Mouse (Mus musculus) left cerebral cortex, postnatal 4 days (tissue): ENCODE measurements at regions not wholly inside any gene's neighbourhood (a gene's known extent, or its start where the extent isn't known, plus 50 kb on each side); places are given as distances from the start of the nearest gene placed in this dataset.
"Not testable (repeated sequence)": the region's sequence is repeated elsewhere in the genome, so short reads cannot be mapped to it uniquely, and the experiment has no call there.

Experiments
- DNase-seq: peaks from one replicate; pipeline ENCODE4 v3.0.0-alpha.2; 2022
- intact Hi-C: fragments of 180-260 bp; cut with DNase I; formaldehyde crosslinking; loops from one replicate; pipeline ENCODE4 v1.15.1; 2025

DNA sequence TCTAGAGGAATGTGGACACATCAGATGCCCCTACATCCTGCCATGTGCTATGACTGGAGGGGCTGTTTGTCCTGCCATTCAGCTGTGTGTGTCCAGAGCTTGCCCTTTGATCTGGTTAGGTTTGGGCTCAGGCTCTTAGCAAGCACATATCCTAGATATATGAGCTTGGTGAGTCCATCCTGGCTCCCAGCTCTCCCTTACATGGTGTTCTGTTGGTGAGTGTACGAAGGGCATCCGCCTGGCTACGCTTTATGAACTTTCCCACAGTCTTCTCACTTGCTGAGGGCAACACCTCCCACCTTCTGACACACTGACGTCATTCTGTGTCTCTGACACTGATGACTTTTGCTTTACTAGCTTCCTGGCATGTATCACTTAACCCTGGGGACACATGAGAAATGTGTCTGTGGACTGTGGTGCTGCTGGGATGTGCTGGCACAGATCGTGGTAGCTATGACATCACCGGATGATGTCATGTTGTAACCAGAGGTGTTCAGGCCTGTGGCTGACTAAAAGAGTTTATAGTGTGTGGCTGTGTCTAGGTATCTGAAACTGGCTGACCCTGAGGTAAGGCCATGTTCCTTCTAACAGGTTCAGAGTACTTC is 149.4 kb downstream of the Kif26a start:
- intact Hi-C loops = no loop called here

DNA sequence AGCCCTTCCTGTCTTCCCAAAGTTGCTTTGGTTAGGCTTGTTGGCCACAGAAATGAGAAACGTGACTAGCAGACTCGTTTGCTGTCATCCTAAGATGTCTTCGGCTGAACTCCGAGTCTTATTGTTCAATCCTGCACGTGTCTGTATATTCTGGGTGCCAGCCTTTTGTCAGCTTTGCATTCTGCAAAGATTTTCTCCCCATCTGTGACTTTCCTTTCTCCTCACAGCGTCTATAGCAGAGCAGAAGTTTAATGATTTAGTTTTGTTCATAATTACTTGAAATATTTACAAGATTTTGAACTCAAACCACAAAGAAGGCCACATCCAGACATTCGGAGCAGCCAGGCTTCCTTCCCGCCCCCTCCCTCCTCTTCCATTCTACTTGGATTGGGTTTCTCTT is 152.5 kb downstream of the Kif26a start:
- intact Hi-C loops = no loop called here
- no peak for DNase-seq

More for the DNA sequence above, 149.4 kb downstream of the Kif26a start:
- no peak for DNase-seq

DNA sequence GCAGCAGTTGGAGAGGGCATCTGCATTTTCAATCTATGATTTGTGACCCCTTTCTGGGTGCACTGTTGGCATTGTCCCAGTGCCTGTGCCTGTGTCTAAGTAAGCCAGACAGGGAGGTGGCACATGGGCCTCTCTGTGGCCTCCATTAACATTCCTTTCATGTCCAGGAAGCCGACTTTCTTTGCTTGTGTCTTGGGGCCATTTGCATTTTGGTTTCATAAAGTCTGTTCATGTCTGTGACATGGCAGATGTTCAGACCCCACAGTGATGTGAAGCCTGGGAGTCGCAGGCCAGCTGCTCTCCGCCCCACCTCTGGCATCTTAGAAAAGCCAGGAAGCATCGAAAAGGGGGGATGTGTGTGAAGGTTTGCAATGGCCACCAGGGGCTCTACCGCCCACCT is 153.1 kb downstream of the Kif26a start:
- peak; percentile 48 for DNase-seq
- intact Hi-C loops = no loop called here

DNA sequence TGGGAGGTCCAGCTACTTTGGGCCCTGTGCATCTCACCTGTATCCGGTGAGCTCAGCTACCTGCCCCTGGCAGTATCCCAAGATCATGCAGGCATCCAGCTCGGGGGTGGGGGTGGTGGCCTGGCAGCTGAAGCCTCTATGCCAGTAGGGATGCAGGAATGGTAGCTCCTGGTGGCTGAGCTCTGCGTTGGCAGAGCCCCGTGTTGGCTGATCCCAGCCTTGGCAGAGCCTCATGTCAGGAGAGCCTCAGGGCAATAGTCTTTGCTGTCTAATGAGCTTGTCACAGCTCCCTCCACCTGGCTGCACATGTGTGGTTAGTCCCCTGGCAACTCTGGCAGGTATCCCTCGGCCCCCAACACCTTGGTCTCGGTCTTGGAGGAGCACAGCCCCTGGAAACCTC is 153.6 kb downstream of the Kif26a start:
- DNase-seq = peak; percentile 37
- intact Hi-C loops = no loop called here

DNA sequence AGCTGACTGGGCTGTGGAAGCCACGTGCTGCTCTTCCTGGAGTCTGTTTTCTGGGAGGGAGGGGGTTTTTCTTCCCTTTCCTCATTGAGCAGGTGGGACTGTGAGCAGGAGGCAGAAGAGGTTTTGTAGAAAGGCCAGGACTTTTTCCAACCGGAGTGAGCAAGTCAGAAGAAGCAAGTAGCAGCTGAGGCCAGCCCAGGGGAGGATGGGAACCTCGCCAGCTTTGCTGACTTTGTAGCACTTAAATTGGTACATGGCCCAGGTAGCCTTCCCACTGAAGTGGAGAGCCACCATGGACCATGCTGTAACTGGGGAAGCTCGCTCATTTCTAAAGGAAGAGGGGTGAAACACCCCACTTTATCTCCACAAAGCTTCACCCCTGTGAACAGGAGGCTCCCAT is 154.1 kb downstream of the Kif26a start:
- intact Hi-C loops = no loop called here
- DNase-seq = no peak

DNA sequence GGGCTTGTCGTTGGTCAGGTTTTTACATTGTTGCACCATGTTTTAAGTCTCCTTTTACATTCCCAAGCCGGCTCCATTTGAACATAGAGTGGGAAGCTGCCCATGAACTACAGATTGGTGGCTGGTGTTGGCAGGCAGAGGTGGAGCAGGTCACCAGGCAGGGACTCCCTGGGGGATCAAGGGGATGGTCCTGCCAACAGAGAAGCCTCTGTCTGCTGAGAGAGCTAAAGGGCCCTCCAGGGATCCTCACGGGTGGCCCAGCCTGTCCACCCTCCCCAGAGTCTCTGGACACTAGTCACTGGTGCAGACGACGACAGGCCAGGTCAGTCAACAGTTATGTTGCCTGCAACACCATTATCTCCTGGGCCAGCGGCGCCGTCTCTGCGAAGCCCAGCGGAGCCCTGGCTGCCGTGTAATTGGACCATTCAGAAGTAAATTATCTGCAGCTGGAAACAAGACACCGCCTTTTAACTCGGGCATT is 155.4 kb downstream of the Kif26a start:
- intact Hi-C loops = no loop called here

DNA sequence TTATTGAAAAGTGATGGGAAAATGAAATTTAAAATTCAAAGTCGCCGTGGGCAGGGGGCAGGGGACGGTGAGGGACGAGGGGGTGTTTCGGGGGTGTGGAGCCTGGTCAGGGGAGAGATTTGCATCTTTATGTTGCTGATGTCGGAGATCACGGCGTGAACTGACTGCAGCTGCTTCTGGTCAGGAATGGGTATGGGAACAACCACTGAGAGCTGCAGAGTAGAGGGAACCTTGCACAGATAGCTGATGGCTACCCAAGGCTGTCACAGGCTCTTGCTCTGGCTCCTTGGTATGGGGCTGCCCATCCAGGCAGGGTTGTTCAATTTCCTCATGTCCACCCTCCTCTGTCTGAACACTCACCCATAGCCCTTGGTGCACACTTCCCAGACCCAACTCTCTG is 155.9 kb downstream of the Kif26a start:
- no peak for DNase-seq
- intact Hi-C loops = no loop called here

More for the DNA sequence above, 155.4 kb downstream of the Kif26a start:
- no peak for DNase-seq

DNA sequence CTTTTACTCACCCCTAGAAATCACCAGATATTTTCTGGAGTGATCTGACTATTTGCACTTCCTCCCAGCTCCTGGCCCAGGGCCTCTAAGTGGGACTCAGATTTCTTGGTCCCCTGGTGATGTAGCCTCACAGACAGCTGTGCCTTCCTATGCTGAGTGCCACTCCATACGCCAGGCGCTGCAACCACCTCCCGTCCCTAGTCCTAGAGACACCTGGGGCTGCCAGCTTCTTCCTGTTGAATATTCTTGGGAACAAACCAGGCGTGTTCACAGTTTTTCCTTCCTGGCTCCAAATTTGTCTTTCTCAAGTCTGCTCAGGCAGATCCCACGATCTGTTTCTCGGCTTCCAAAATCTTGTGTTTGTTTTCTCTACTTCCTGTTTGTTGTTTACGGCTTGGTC is 160.2 kb downstream of the Kif26a start:
- no peak for DNase-seq

DNA sequence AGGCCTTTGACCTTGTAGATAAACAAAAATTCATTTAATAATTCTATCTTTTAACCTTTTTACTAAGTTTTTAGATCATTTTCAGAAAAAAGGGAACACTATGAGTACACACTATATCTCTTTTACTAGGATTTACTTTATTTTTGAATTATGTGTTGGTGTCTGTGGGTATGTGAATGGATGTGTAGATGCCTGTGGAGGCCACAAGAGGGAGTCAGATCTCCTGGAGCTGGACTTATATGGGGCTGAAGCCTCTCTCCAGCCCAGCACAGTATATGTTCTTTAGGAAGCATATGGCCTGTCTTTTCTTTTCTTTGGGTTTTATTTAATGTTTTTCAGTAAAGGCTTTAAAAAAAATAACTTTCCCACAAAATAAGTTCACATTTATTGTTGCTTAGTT is 162.0 kb downstream of the Kif26a start:
- intact Hi-C loops = no loop called here
- DNase-seq = no peak

More for the DNA sequence above, 160.2 kb downstream of the Kif26a start:
- intact Hi-C loops = no loop called here

DNA sequence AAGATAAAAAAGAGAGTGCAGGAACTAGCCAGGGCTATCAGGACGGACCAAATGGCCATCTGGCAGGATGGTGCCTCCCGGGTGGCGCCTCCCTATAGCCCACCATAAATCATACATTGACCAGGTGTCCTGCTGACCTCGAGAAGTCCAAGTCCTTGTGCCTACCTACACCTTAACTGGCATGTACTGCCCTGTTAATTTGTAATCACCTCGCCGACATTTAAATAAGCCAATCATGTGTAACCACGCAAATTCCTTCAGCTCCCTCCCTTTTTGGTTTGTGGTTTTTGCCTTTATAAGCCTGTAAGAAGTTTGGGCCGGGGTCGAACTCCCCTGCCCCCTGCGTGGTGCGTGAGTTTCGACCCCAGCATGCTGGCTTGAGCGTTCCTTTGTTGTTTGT is 163.1 kb downstream of the Kif26a start:
- DNase-seq, intact Hi-C loops: not testable (repeated sequence)

DNA sequence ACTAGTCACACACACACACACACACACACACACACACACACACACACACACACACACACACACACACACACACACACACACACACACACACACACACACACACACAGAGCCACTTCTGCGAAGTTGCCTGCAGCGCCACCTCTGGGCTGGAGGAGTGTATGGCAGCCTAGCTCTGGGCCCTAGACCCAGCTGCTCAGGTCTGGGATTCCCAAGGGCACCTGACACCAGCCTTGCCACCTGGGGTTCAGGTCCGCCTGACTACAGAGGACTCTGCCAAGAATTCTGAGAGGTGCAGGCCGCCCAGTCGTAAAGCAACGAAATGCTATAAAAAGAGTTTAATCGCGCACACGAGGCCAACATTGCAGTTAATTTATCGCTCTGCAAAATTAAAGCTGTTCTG is 163.8 kb downstream of the Kif26a start:
- intact Hi-C loops = no loop called here
- no peak for DNase-seq

DNA sequence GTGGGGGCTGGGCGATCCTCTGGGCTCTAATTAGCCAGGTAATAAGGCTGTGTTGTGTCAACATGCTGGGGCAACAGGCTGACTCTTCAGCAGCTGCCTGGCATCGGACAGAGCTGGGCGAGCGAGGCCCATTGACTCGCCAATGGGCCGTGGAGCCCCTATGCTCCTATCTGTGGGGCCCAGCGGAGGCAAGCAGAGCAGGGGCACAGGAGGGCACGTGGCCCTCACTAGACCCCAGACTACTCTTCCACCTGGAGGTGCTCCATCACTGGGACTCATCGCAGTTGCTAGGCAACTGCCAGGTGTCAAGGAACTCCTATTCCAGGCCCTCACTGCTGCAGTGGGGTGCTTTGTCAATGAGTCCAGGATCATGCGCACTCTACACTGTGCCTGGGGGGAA is 164.7 kb downstream of the Kif26a start:
- DNase-seq = no peak
- intact Hi-C loops = no loop called here

DNA sequence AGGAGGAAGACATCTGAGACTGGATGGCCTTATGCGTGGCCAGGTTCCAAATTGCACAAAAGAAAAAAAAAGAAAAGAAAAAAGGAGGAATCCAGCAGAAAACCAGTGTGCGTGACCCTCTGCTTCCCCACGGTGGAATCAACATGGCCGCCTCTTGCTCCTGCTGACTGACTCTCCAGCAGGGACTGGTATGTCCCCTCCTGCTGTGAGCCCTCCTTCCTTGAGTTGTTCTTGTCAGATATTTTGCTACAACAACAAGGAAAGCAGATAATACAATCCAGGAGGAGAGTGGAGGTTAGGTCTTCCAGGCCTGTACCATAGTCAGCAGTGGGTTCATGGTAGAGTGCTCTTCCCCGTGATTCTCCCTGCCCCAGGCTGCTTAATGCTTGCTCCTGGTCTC is 168.8 kb downstream of the Kif26a start:
- DNase-seq = no peak
- intact Hi-C loops = no loop called here

DNA sequence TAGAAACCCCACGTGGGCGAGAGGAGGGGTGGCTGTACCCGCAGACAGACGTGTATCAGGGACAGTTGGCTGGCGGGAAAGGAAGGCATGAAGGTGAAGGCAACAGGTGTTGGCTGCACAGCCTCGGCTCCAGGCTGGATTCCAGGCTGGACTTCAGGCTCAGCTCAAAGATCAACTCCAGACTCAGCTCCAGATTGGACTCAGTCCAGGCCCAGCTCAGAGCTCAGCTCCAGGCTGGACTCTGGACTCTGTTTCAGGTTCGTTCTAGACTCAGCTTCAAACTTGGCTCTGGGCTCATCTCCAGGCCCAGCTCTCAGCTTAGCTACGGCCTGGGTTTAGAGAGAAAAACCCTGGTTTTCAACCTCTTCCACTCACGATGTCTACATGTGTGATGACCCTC is 171.2 kb downstream of the Kif26a start:
- no peak for DNase-seq
- intact Hi-C loops = no loop called here

DNA sequence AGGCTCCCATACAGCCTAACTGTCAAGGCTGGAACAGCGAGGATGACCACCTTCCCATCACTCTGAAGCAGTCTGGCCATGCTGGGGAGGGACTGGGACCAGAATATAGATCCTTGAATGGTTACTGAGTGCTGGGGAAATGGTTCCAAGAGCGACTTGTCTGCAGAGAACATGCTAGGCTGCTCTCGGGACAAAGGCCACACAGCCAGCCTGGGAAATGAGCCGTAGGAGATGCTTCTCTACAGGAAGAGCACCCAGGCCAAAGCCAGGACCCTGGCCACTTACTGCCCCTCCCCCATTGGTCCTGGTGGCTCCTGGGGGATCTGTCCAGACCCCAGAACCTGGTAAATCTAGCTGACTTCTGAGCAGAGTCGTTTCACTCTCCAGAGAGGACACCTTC is 170.8 kb upstream of the A530016L24Rik start:
- no peak for DNase-seq
- intact Hi-C loops = no loop called here

DNA sequence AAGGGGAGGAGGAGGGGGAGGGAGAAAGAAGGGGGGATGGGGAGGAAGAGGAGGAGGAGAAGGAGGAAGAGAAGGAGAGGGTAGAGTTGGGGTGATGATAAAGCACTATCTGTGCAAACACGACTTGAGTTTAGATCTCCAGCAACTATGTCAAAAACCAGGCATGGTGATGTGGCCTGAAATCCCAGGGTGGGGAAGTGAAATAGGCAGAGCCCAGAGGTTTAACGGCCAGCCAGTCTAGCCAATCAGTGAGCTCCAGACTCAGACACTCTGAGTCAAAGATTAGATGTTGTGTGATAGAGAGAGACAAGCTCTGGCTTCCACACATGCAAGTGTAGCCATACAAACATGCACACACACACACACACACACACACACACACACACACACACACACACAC is 167.1 kb upstream of the A530016L24Rik start:
- no peak for DNase-seq
- intact Hi-C loops = no loop called here

DNA sequence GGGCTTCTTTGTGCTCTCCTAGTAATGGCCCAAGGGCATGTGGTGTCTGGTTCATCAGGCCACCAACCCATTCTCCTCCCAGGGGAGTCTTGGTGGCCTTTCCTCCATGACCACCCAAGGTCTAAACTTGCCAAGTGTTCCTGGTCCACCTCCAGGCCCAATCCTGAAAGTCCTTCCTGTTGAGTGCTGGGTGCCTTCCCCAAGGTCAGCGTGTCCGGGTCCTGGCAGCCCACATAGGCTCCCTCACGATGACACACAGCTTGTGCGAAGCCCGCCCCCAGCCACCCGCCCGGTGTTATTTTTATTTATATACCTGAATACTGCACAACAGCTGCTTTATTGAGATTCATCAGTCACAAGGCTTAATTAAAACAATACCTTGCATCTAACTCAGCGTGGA is 161.8 kb upstream of the A530016L24Rik start:
- DNase-seq = no peak

DNA sequence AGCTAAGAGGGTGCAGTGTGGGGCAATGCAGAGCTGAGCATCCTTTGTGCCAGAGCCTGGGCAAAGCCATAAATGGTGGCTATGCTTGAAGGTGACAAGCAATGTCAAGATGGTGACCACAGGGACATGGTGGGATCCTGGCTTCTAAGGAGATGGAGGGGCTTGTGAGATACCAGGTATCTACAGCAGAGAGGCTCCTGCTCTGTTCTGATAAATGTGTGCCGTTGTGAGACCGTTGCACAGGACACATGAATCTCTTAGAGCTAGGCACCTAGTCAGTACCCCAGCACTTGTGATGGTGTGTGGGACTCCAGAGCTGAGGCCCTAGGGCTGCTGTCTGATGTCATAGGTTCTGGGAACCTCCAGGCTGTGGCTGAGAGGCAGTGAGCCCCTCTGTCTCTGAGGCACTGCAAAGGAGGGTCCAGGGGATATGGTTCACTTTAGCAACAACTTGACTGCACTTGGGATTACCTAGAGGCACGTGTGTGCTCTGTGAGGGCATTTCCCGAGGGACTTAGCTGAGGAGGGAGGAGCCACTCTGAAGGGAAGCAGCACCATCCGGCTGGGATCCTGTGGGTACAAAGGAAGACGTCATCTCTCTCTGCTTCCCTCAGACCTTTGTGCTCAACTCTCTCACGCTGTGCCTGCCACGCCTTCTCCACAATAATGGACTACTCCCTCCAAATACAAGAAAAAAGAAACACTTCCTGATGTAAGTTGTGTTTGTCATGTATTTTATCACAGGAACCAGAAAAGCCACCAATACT is 160.3 kb upstream of the A530016L24Rik start:
- intact Hi-C loops = no loop called here

More for the DNA sequence above, 161.8 kb upstream of the A530016L24Rik start:
- intact Hi-C loops = no loop called here

DNA sequence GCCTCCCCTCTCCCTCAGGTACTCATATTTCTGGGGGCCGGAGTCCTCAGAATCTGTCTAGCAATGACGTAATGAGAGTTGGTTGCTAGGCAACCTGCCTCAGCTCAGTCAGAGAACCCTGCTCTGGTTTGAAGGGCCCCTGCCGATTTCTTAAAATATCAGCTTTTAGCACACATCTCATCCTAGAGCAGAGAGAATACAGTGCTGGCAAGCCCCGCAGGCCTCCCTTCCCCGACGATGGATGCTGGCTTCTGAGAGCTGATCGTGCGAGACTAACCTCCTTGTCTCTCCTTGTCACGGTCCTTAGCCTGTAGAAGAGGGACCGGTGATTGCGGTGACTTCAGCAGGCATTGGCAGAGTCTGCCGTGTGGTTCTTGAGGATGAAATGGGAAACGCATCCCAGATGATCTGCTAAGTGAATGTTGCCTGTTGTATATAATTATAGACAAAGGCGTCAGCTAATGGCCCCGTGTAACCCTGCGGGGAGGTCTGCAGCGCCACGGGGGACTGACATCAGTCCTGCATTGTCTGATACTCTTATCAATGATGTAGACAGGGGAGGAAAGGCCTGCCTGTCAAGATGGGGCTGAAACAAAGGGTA is 159.4 kb upstream of the A530016L24Rik start:
- intact Hi-C loops = loop anchor here (10.0 kb wide), 1 partner anchor 185 kb away; the partner anchor contains the start of gene Kif26a
- DNase-seq = peak; percentile 50

More for the DNA sequence above, 160.3 kb upstream of the A530016L24Rik start:
- DNase-seq = no peak

DNA sequence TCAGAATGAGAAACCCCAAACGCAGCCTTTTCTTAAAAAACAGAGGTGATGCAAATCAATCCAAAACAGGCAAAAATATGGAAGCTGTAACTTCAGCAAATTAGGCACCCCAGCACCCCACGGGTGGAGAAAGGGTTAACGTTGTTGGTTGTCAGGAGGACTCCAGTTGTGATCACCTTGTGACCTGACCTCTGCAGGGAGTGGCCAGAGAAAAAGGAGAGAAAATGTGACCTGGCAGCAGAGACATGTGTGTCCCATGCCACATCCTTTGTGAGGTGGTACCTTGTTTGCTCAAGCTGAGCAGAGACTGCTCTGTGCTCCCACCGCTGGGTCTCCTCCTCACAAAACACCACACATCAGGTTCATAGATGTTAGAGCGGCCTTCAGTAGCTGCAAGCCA is 158.7 kb upstream of the A530016L24Rik start:
- intact Hi-C loops = loop anchor here (10.0 kb wide), 1 partner anchor 186 kb away; the partner anchor contains the start of gene Kif26a
- no peak for DNase-seq

DNA sequence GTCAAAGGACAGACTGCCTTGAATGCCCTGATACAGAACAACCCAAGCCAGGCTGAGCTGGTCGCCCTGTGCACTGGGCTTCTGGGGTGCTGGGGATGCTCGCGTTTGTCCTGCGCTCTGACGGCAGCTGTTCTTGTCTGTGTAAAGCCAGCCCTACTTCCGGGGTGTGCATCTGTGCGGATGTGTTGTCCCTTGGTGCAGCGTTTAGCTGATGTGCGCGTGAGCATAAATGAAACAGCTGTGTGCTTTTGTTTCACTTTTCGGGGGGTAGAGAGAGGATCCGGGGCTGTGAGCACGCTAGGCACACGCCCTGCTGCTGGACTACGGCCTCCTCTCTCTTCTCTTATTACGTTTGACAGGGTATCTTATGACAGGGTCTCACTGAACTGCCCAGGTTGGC is 158.2 kb upstream of the A530016L24Rik start:
- DNase-seq = no peak
- intact Hi-C loops = loop anchor here (10.0 kb wide), 1 partner anchor 186 kb away; the partner anchor contains the start of gene Kif26a
